Mouse (Mus musculus) lung, adult 2 months (tissue): Measurements from ENCODE around the gene Pam.

Experiments used
- CTCF ChIP-seq: fragments of 200-500 bp; IDR thresholded peaks from 2 replicates; pipeline ENCODE4 v1.5.1; 2011; ENCODE audit warnings: mild to moderate bottlenecking, low read length, control low read depth; ENCODE audit not compliant: insufficient read depth
- POLR2A ChIP-seq: fragments of 200-500 bp; IDR thresholded peaks from 2 replicates; pipeline ENCODE4 v1.6.1; 2011; ENCODE audit warnings: low read depth, mild to moderate bottlenecking, control low read depth, low read length, borderline replicate concordance; ENCODE audit errors: extremely low read depth

DNA sequence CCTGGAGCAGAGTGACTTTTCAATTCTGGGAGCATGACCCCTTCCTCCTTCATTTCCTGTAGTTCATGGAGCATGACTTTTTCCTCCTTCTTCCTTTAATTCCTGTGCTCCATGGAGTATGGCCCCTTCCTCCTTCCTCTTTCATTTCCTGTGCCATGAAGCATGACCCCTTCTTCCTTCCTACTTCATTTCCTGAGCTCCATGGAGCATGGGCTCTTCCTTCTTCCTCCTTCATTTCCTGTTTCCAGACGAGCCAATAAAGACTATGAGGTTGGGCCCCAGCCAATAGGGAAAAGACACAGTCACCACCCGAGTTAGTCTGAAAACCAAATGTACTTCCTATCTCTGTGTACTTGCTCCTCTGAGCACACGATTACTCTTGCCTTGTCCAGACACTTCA is 103.5 kb downstream of the Pam start:
- TF ChIP-seq CTCF (no peak), POLR2A (no peak)
